Mouse (Mus musculus) cerebellum, postnatal 36 days (tissue): ENCODE results near the gene Stk38.
"Not testable (repeated sequence)": the region's sequence is repeated elsewhere in the genome, so short reads cannot be mapped to it uniquely, and the experiment has no call there.

Experiments
- DNase-seq, 2 experiments: peaks; one replicate each; pipeline ENCODE4 v3.0.0; 2021 to 2022; ENCODE audit warnings: mixed read lengths in 2 of 2

Stk38 gene

GRCm38 (mm10) chr17:29035506-29035905, 27.7 kb upstream of the Stk38 start:
- DNase-seq: no peak

GRCm38 (mm10) chr17:29034264-29034663, 26.5 kb upstream of the Stk38 start:
- no peak for DNase-seq

GRCm38 (mm10) chr17:29033569-29034061, 25.8 kb upstream of the Stk38 start:
- no peak for DNase-seq

GRCm38 (mm10) chr17:29032274-29033069, 24.7 kb upstream of the Stk38 start, which contains the start of gene Srsf3:
Gene Srsf3 (plus strand): TSS chr17:29032628.
- peak; percentile 99 for DNase-seq

- DNase-seq: no peak
Measured at GRCm38 (mm10) chr17:29031771-29032273, 24.0 kb upstream of the Stk38 start.

- not testable (repeated sequence) for DNase-seq
Measured at GRCm38 (mm10) chr17:29031085-29031711, 23.4 kb upstream of the Stk38 start.

GRCm38 (mm10) chr17:29030321-29031034, 22.7 kb upstream of the Stk38 start:
- DNase-seq: no peak

- no peak for DNase-seq
Measured at GRCm38 (mm10) chr17:29026652-29027356, 19.0 kb upstream of the Stk38 start.

- no peak for DNase-seq
Measured at GRCm38 (mm10) chr17:29024896-29025565, 17.2 kb upstream of the Stk38 start.

GRCm38 (mm10) chr17:29024047-29024892, 16.5 kb upstream of the Stk38 start:
- DNase-seq: no peak

- no peak for DNase-seq
Measured at GRCm38 (mm10) chr17:29023346-29023745, 15.6 kb upstream of the Stk38 start.

- DNase-seq: no peak
Measured at GRCm38 (mm10) chr17:29022230-29022819, 14.5 kb upstream of the Stk38 start.

- DNase-seq: no peak
Measured at GRCm38 (mm10) chr17:29020444-29020843, 12.6 kb upstream of the Stk38 start.

- no peak for DNase-seq
Measured at GRCm38 (mm10) chr17:29019391-29019790, 11.6 kb upstream of the Stk38 start.

GRCm38 (mm10) chr17:29018292-29018984, 10.6 kb upstream of the Stk38 start:
- no peak for DNase-seq

- DNase-seq: no peak
Measured at GRCm38 (mm10) chr17:29016705-29017104, 8.9 kb upstream of the Stk38 start.

- DNase-seq: peak; percentile 22 to 31
Measured at GRCm38 (mm10) chr17:29015638-29016037, 7.8 kb upstream of the Stk38 start.

GRCm38 (mm10) chr17:29014235-29014634, 6.4 kb upstream of the Stk38 start:
- no peak for DNase-seq

- DNase-seq: no peak
Measured at GRCm38 (mm10) chr17:29009181-29009580, 1.4 kb upstream of the Stk38 start.

- DNase-seq: no peak
Measured at GRCm38 (mm10) chr17:29008326-29008650, 493 bp upstream of the Stk38 start.
